Mouse (Mus musculus): ENCODE measurements around the gene Slc44a1.

GRCm38 (mm10) chr4:53596063-53596895 is 156.1 kb downstream of the Slc44a1 start:
- TF ChIP-seq CTCF (IDR thresholded peaks at IDR 0.05; ENCODE audit: low read depth, low read length) = no peak
- no peak for TF ChIP-seq POLR2A (IDR thresholded peaks at IDR 0.05; ENCODE audit: extremely low read depth, insufficient read depth, low read length)
